Mouse (Mus musculus): ENCODE measurements around the gene Myom1. TPM values are rescaled to one million over a fixed set of nuclear protein-coding genes. Genes with fewer than 3 reads are reported as not detected.
A peak's percentile ranks its signal among the peaks of the same experiment; 100 is the strongest.
"Not testable (repeated sequence)": the region's sequence is repeated elsewhere in the genome, so short reads cannot be mapped to it uniquely, and the experiment has no call there.

Gene Myom1
- polyA plus RNA-seq (2015; fragmentation: Nextera tagmentation; extraction: Ambion mirVana): 3.3 and 3.6 TPM in 2 replicates

- H3K36me3 ChIP-seq: no peaks in the 10 kb centered on the region
- WGBS: under 1% methylated on average over 64 of the region's 65 CpGs
- H3K27ac ChIP-seq (replicated peaks): peak within 1 kb of the TSS; percentile 98
- no peaks in the 10 kb centered on the region for H3K27me3 ChIP-seq (replicated peaks)
- peak within 1 kb of the TSS; percentile 77 for H3K4me2 ChIP-seq
- H3K4me3 ChIP-seq (replicated peaks): peak within 1 kb of the TSS; percentile 99
- H3K4me1 ChIP-seq: peaks cover 26% of the 10 kb centered on the region
- peak; percentile 97 for ATAC-seq (ENCODE audit: low FRiP score)
- peak within 1 kb of the TSS; percentile 80 for H3K9ac ChIP-seq (replicated peaks)
- H3K9me3 ChIP-seq (replicated peaks): no peaks in the 10 kb centered on the region
Observed at GRCm38 (mm10) chr17:71002081-71002743, at the start of gene Myom1. Gene Myom1 (plus strand): TSS chr17:71002633.

DNA sequence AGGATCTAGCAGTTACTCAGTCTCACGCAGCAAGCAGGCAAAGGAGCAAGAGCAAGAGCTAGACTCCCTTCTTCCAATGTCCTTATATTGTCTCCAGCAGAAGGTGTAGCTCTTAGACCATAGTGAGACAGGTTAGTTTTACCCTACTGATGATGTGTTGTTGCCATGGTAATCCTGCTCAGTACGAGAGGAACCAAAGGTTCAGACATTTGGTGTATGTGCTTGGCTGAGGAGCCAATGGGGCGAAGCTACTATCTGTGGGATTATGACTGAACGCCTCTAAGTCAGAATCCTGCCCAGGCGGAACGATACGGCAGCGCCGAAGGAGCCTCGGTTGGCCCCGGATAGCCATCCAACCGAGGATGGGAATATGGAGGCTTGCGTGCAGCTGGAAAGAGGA is 38.9 kb upstream of the Myom1 start:
- not testable (repeated sequence) for H3K9me3 ChIP-seq (replicated peaks)

GRCm38 (mm10) chr17:70965281-70965680 is 37.2 kb upstream of the Myom1 start:
- ATAC-seq (ENCODE audit: low FRiP score): no peak
- Histone ChIP-seq H3K9me3 (replicated peaks) (no peaks in the 10 kb centered on the region), H3K27me3 (replicated peaks) (no peaks in the 10 kb centered on the region), H3K4me3 (replicated peaks) (no peak overlapping the region), H3K36me3 (no peaks in the 10 kb centered on the region), H3K27ac (replicated peaks) (no peak overlapping the region), H3K4me2 (no peak overlapping the region), H3K4me1 (no peaks in the 10 kb centered on the region), H3K9ac (replicated peaks) (no peak overlapping the region)
- WGBS: 84% methylated on average over 2 of the region's 2 CpGs

More for the DNA sequence above, 38.9 kb upstream of the Myom1 start:
- not testable (repeated sequence) for H3K27ac ChIP-seq (replicated peaks); H3K27me3 ChIP-seq (replicated peaks); H3K9ac ChIP-seq (replicated peaks); H3K4me2 ChIP-seq; H3K36me3 ChIP-seq; H3K4me3 ChIP-seq (replicated peaks); H3K4me1 ChIP-seq
- ATAC-seq (ENCODE audit: low FRiP score): peak; percentile 100
- 70% methylated on average over 13 of the region's 13 CpGs for WGBS

DNA sequence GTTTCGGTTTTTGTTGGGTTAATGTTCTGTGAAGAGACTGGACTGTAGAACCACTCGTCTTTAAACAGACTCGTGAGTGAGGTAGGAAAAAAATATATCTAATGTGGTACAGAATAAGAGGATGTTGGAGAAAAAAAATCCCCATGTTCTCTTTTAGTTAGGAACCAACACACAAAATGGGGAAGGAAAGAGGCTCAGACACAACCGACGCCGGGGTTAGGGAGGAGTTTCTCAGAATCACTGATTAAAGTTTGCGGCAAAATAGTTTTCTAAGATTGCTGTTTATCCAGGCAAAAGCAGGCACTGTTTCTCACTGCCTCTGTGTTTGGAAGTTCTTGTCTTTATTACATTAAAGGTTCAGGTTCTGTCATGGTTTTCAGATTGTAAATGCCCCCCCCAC is 36.3 kb upstream of the Myom1 start:
- Histone ChIP-seq H3K36me3 (no peaks in the 10 kb centered on the region), H3K4me3 (replicated peaks) (no peak overlapping the region), H3K4me2 (no peak overlapping the region), H3K27ac (replicated peaks) (no peak overlapping the region), H3K9me3 (replicated peaks) (no peaks in the 10 kb centered on the region), H3K4me1 (no peaks in the 10 kb centered on the region), H3K9ac (replicated peaks) (no peak overlapping the region), H3K27me3 (replicated peaks) (no peaks in the 10 kb centered on the region)
- no peak for ATAC-seq (ENCODE audit: low FRiP score)
- 89% methylated on average over 7 of the region's 7 CpGs for WGBS

DNA sequence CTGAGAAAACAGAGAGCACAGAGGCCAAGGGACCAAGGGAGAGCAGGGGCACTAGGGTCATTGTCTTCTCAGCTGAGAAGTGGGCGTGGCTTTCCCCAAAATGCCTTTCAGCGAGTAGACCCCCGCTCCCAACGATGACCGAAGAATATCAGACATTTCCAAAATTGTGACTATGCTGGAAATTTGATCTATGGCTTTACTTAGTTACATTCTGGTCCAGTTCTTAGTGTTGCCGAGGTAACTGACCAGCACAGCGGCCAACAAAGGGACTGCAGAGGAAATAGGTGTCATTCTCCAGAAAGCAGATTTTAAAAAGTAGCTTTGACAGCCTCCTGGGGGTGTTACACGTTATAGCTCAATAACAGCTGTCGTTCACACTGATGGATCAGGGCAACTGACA is 35.2 kb upstream of the Myom1 start:
- H3K27ac ChIP-seq (replicated peaks): no peak overlapping the region
- no peaks in the 10 kb centered on the region for H3K9me3 ChIP-seq (replicated peaks)
- no peak for ATAC-seq (ENCODE audit: low FRiP score)
- H3K4me2 ChIP-seq: no peak overlapping the region
- H3K9ac ChIP-seq (replicated peaks): no peak overlapping the region
- no peaks in the 10 kb centered on the region for H3K4me1 ChIP-seq
- H3K4me3 ChIP-seq (replicated peaks): no peak overlapping the region
- 30% methylated on average over 9 of the region's 9 CpGs for WGBS
- H3K36me3 ChIP-seq: no peaks in the 10 kb centered on the region
- H3K27me3 ChIP-seq (replicated peaks): no peaks in the 10 kb centered on the region

- no peaks in the 10 kb centered on the region for H3K36me3 ChIP-seq
- H3K4me2 ChIP-seq: no peak overlapping the region
- H3K9ac ChIP-seq (replicated peaks): no peak overlapping the region
- H3K4me3 ChIP-seq (replicated peaks): no peak overlapping the region
- no peak for ATAC-seq (ENCODE audit: low FRiP score)
- no peak overlapping the region for H3K27ac ChIP-seq (replicated peaks)
- H3K4me1 ChIP-seq: no peaks in the 10 kb centered on the region
- H3K9me3 ChIP-seq (replicated peaks): no peaks in the 10 kb centered on the region
- WGBS: 64% methylated on average over 12 of the region's 12 CpGs
- no peaks in the 10 kb centered on the region for H3K27me3 ChIP-seq (replicated peaks)
Observed at GRCm38 (mm10) chr17:70967646-70968045, 34.8 kb upstream of the Myom1 start.

DNA sequence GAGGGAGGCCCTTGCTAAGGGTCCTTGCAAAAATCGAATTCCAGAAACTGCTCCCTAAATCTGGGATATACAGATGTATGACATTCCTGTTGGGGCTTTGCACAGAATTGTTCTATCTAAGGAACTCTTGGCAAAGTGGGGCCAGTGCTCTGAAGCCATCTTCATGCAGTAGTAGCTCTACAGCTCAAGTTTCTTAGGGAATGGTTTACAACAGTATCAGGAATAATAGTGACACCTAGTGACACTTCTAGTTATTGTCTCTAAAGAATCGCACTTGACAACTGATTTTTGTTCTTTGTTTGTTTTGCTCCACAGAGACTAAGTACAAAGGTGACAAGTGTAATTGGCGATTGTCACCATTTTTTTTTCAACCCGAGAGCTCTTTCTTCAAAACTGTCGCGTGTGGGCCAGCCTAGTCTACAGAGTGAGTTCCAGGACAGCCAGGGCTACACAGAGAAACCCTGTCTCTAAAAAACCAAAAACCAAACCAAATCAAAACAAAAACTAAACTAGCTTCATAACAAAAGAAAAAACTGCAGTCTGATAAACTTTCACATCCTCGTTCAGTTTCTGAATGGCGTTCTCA is 33.7 kb upstream of the Myom1 start:
- no peak overlapping the region for H3K4me3 ChIP-seq (replicated peaks)
- H3K9ac ChIP-seq (replicated peaks): no peak overlapping the region
- WGBS: 33% methylated on average over 8 of the region's 8 CpGs
- ATAC-seq (ENCODE audit: low FRiP score): peak; percentile 51; the same call in 1 of the 2 replicates
- no peaks in the 10 kb centered on the region for H3K9me3 ChIP-seq (replicated peaks)
- H3K4me2 ChIP-seq: no peak overlapping the region
- no peaks in the 10 kb centered on the region for H3K4me1 ChIP-seq
- H3K27ac ChIP-seq (replicated peaks): no peak overlapping the region
- no peaks in the 10 kb centered on the region for H3K27me3 ChIP-seq (replicated peaks)
- H3K36me3 ChIP-seq: peaks cover 7% of the 10 kb centered on the region

GRCm38 (mm10) chr17:70971206-70971605 is 31.2 kb upstream of the Myom1 start:
- Histone ChIP-seq H3K36me3 (peaks cover 33% of the 10 kb centered on the region), H3K4me3 (replicated peaks) (no peak overlapping the region), H3K4me1 (no peaks in the 10 kb centered on the region), H3K27ac (replicated peaks) (no peak overlapping the region), H3K27me3 (replicated peaks) (no peaks in the 10 kb centered on the region), H3K9ac (replicated peaks) (no peak overlapping the region), H3K4me2 (no peak overlapping the region), H3K9me3 (replicated peaks) (no peaks in the 10 kb centered on the region)
- 65% methylated on average over 11 of the region's 11 CpGs for WGBS
- ATAC-seq (ENCODE audit: low FRiP score): no peak; the same call in 1 of the 2 replicates

DNA sequence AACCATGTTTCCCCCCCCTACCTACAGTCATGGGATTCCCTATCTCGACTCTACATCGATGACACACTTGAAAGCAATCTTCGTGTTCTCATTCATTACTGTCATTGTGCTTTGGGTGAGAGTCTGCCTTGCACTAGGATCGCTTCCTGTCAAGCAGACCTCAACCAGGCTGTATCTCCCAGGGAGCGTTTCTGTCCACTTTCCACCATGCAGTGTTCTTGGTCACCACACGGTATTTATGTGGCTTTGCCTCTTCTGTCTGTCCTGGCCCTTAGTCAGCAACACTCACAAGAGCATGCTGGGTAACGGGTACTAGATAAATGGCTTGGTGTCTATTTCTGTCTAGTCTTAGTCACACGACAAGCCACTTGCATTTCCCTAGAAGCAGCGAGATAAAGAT is 29.0 kb upstream of the Myom1 start:
- 91% methylated on average over 9 of the region's 9 CpGs for WGBS

DNA sequence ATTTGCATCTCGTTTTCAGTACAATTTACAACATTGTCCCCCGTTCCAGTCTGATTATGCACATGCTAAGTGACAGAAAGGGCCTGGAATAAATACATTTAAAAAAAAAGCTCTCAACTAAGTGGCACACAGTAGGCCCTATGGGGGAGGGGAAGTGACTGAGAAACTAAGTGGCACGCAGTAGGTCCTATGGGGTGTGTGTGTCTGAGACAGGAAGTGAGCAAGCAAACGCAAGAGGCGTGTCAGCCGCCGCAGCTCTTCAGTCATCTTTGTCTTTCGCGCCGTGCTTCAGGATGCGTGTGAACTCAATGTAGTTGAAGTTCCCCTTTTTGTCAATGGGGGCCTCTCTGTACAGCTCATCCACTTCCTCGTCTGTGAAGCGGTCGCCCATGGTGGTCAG is 28.4 kb upstream of the Myom1 start:
- not testable (repeated sequence) for ATAC-seq (ENCODE audit: low FRiP score); H3K4me2 ChIP-seq

More for the DNA sequence above, 29.0 kb upstream of the Myom1 start:
- H3K27me3 ChIP-seq (replicated peaks): no peaks in the 10 kb centered on the region
- no peak overlapping the region for H3K4me3 ChIP-seq (replicated peaks)
- H3K27ac ChIP-seq (replicated peaks): no peak overlapping the region
- no peaks in the 10 kb centered on the region for H3K4me1 ChIP-seq
- H3K36me3 ChIP-seq: peaks cover 41% of the 10 kb centered on the region
- no peaks in the 10 kb centered on the region for H3K9me3 ChIP-seq (replicated peaks)
- H3K9ac ChIP-seq (replicated peaks): no peak overlapping the region
- H3K4me2 ChIP-seq: no peak overlapping the region
- no peak for ATAC-seq (ENCODE audit: low FRiP score)

DNA sequence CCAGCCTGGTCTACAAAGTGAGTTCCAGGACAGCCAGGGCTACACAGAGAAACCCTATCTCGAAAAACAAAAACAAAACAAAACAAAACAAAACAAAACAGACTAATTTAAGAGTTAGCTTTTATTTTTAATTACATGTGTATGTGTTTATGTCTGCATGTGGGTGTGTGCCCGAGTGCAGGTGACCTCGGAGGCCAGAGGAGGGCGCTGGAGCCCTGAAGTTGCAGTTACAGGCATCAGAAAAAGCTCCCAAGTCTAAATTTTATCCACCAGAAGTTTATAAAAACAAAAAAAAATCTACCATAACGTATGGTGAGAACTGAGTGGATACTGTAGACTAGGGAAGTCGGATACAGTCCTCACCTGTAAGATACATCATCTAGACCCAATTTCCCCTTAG is 24.6 kb upstream of the Myom1 start:
- ATAC-seq (ENCODE audit: low FRiP score): no peak
- no peak overlapping the region for H3K4me3 ChIP-seq (replicated peaks)
- H3K9me3 ChIP-seq (replicated peaks): no peaks in the 10 kb centered on the region
- WGBS: 92% methylated on average over 6 of the region's 6 CpGs
- no peak overlapping the region for H3K9ac ChIP-seq (replicated peaks)
- H3K27me3 ChIP-seq (replicated peaks): no peaks in the 10 kb centered on the region
- H3K4me2 ChIP-seq: no peak overlapping the region
- no peak overlapping the region for H3K27ac ChIP-seq (replicated peaks)
- H3K36me3 ChIP-seq: peaks cover 58% of the 10 kb centered on the region
- H3K4me1 ChIP-seq: no peaks in the 10 kb centered on the region

More for the DNA sequence above, 28.4 kb upstream of the Myom1 start:
- not testable (repeated sequence) for H3K9ac ChIP-seq (replicated peaks); H3K4me3 ChIP-seq (replicated peaks); H3K9me3 ChIP-seq (replicated peaks); H3K27me3 ChIP-seq (replicated peaks); H3K4me1 ChIP-seq; H3K27ac ChIP-seq (replicated peaks)
- H3K36me3 ChIP-seq: peaks cover 41% of the 10 kb centered on the region
- 88% methylated on average over 14 of the region's 14 CpGs for WGBS

All from neural tube, embryonic 15.5 days (tissue).